Mouse (Mus musculus): ENCODE data around the gene Nlgn1. TPM values are rescaled to one million over a fixed set of nuclear protein-coding genes. Genes with fewer than 3 reads are reported as not detected.
A peak's percentile ranks its signal among the peaks of the same experiment; 100 is the strongest.

The Nlgn1 gene
- polyA plus RNA-seq, 1 experiment from 2014 or later: 3.2 TPM

- Histone ChIP-seq H3K4me1 (ENCODE audit: control insufficient read depth, insufficient read depth, low read length) (no peaks in the 10 kb centered on the region), H3K4me3 (ENCODE audit: low read depth, low read length) (no peak overlapping the region), H3K4me2 (ENCODE audit: low read depth, low read length) (no peak overlapping the region), H3K36me3 (ENCODE audit: control insufficient read depth, insufficient read depth, low read length) (no peaks in the 10 kb centered on the region), H3K27ac (replicated peaks; ENCODE audit: low read depth, low read length) (no peak overlapping the region), H3K9me3 (ENCODE audit: control insufficient read depth, low read length) (peaks cover 4% of the 10 kb centered on the region; the same call in 1 of the 2 replicates), H3K27me3 (replicated peaks; ENCODE audit: control insufficient read depth, insufficient read depth, low read length) (no peaks in the 10 kb centered on the region), H3K9ac (ENCODE audit: low read depth, low read length) (no peak overlapping the region)
- DNase-seq (ENCODE audit: low spot score): no peak
- no peak for ATAC-seq (ENCODE audit: low read depth)
Observed at GRCm38 (mm10) chr3:25897456-25897855, 434.8 kb downstream of the Nlgn1 start.

DNA sequence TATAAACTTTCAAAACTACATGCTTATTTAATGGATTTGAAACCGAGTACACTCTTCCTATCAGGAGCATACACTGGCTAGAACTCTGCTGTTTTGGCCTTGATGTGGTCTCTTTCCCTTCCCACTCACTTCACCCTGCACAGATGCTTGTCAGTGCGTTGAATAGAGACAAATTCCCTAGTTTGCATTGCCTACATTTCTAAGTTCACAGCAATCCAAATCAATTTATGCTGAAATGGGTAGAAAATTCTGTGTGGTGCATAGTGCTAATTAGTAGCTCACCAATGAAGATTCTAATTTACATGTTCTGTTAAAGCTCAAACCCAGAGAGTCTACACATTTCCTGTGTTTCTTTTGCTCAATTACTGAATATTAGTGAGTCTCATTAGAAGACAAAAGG, 447.5 kb downstream of the Nlgn1 start:
- Histone ChIP-seq H3K27ac (replicated peaks; ENCODE audit: low read depth, low read length) (no peak overlapping the region), H3K4me3 (ENCODE audit: low read depth, low read length) (no peak overlapping the region), H3K9ac (ENCODE audit: low read depth, low read length) (no peak overlapping the region), H3K9me3 (ENCODE audit: control insufficient read depth, low read length) (no peaks in the 10 kb centered on the region), H3K4me1 (ENCODE audit: control insufficient read depth, insufficient read depth, low read length) (no peaks in the 10 kb centered on the region), H3K4me2 (ENCODE audit: low read depth, low read length) (no peak overlapping the region), H3K27me3 (replicated peaks; ENCODE audit: control insufficient read depth, insufficient read depth, low read length) (no peaks in the 10 kb centered on the region), H3K36me3 (ENCODE audit: control insufficient read depth, insufficient read depth, low read length) (no peaks in the 10 kb centered on the region)
- WGBS: 71% methylated on average over 2 of the region's 2 CpGs
- DNase-seq (ENCODE audit: low spot score) (no peak), ATAC-seq (ENCODE audit: low read depth) (no peak)

- no peak for DNase-seq (ENCODE audit: low spot score)
- H3K9me3 ChIP-seq (ENCODE audit: control insufficient read depth, low read length): no peaks in the 10 kb centered on the region
Observed at GRCm38 (mm10) chr3:25869161-25869560, 463.1 kb downstream of the Nlgn1 start.

GRCm38 (mm10) chr3:25858384-25858783, 473.9 kb downstream of the Nlgn1 start:
- ATAC-seq (ENCODE audit: low read depth): no peak
- Histone ChIP-seq H3K4me2 (ENCODE audit: low read depth, low read length) (no peak overlapping the region), H3K9ac (ENCODE audit: low read depth, low read length) (no peak overlapping the region), H3K27me3 (replicated peaks; ENCODE audit: control insufficient read depth, insufficient read depth, low read length) (no peaks in the 10 kb centered on the region), H3K27ac (replicated peaks; ENCODE audit: low read depth, low read length) (no peak overlapping the region), H3K4me1 (ENCODE audit: control insufficient read depth, insufficient read depth, low read length) (no peaks in the 10 kb centered on the region), H3K36me3 (ENCODE audit: control insufficient read depth, insufficient read depth, low read length) (no peaks in the 10 kb centered on the region), H3K9me3 (ENCODE audit: control insufficient read depth, low read length) (no peaks in the 10 kb centered on the region), H3K4me3 (ENCODE audit: low read depth, low read length) (no peak overlapping the region)
- DNase-seq (ENCODE audit: low spot score): no peak

More at GRCm38 (mm10) chr3:25869161-25869560, 463.1 kb downstream of the Nlgn1 start:
- H3K4me2 ChIP-seq (ENCODE audit: low read depth, low read length): no peak overlapping the region
- no peak overlapping the region for H3K4me3 ChIP-seq (ENCODE audit: low read depth, low read length)
- no peak overlapping the region for H3K9ac ChIP-seq (ENCODE audit: low read depth, low read length)
- H3K27me3 ChIP-seq (replicated peaks; ENCODE audit: control insufficient read depth, insufficient read depth, low read length): no peaks in the 10 kb centered on the region
- no peaks in the 10 kb centered on the region for H3K36me3 ChIP-seq (ENCODE audit: control insufficient read depth, insufficient read depth, low read length)
- H3K4me1 ChIP-seq (ENCODE audit: control insufficient read depth, insufficient read depth, low read length): no peaks in the 10 kb centered on the region
- no peak for ATAC-seq (ENCODE audit: low read depth)
- H3K27ac ChIP-seq (replicated peaks; ENCODE audit: low read depth, low read length): no peak overlapping the region

DNA sequence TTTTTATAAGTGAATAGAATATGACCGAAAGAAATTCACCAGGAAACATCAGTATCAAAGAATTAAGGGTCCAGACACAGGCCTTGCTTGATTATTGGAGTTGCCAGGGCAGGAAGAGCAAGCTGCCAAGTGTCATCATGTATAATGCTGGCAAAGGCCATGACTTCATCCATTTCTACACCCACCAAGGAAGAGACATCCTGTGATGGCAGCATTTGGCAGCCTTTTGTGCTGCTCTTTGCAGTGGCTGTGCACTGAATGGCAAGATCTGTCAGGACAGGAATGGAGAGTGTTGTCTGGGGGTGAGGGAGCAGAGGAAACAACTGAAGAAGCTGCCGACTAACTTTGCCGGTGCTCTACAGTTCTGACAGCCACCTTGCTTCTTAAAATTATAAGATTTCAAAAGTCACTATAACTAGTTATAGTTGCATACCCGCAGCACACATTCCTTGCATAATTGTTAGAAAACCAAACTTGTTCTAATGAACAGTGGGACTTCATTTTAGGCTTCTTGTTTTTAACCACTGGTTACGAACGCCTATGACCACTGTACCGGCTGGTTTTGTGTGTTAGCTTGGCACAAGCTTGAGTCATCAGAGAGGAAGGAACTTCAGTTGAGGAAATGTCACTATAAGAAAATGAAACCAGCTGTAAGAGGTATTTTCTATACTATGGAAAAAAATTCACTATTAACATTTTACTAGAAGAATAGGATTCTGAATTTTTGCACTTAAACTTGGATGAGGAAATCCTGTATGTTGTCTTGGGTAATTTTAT, 487.4 kb downstream of the Nlgn1 start:
- 73% methylated on average over 7 of the region's 7 CpGs for WGBS
- no peaks in the 10 kb centered on the region for H3K9me3 ChIP-seq (ENCODE audit: control insufficient read depth, low read length)
- H3K27ac ChIP-seq (replicated peaks; ENCODE audit: low read depth, low read length): no peak overlapping the region
- no peak for ATAC-seq (ENCODE audit: low read depth)
- H3K4me3 ChIP-seq (ENCODE audit: low read depth, low read length): no peak overlapping the region
- H3K4me2 ChIP-seq (ENCODE audit: low read depth, low read length): no peak overlapping the region
- H3K27me3 ChIP-seq (replicated peaks; ENCODE audit: control insufficient read depth, insufficient read depth, low read length): no peaks in the 10 kb centered on the region
- no peaks in the 10 kb centered on the region for H3K36me3 ChIP-seq (ENCODE audit: control insufficient read depth, insufficient read depth, low read length)
- DNase-seq (ENCODE audit: low spot score): no peak
- no peak overlapping the region for H3K9ac ChIP-seq (ENCODE audit: low read depth, low read length)
- no peaks in the 10 kb centered on the region for H3K4me1 ChIP-seq (ENCODE audit: control insufficient read depth, insufficient read depth, low read length)

DNA sequence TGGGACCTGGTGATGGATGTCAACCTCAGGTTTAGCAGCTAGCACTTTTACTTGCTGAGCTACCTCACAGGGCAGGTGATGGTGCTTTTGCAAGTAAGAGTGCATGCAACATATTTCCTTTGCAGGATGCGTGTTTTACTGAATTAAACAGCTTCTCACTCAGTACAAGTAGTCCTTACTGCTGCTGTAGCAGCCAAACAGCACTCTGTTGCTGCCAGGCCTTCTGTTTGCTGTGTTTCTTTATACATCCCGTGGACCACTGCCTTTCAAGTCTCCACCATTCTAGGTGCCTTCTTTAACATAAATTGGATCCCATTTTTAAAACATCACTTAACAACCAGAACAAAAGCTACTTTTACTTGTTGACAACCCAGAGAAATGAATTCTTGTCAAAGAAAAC, 502.0 kb downstream of the Nlgn1 start:
- Histone ChIP-seq H3K27ac (replicated peaks; ENCODE audit: low read depth, low read length) (no peak overlapping the region), H3K4me2 (ENCODE audit: low read depth, low read length) (no peak overlapping the region), H3K4me1 (ENCODE audit: control insufficient read depth, insufficient read depth, low read length) (no peaks in the 10 kb centered on the region), H3K27me3 (replicated peaks; ENCODE audit: control insufficient read depth, insufficient read depth, low read length) (no peaks in the 10 kb centered on the region), H3K4me3 (ENCODE audit: low read depth, low read length) (no peak overlapping the region), H3K9me3 (ENCODE audit: control insufficient read depth, low read length) (no peaks in the 10 kb centered on the region), H3K36me3 (ENCODE audit: control insufficient read depth, insufficient read depth, low read length) (no peaks in the 10 kb centered on the region), H3K9ac (ENCODE audit: low read depth, low read length) (no peak overlapping the region)
- 77% methylated on average over 2 of the region's 2 CpGs for WGBS
- no peak for ATAC-seq (ENCODE audit: low read depth)
- no peak for DNase-seq (ENCODE audit: low spot score)

- Histone ChIP-seq H3K4me1 (ENCODE audit: control insufficient read depth, insufficient read depth, low read length) (no peaks in the 10 kb centered on the region), H3K4me3 (ENCODE audit: low read depth, low read length) (no peak overlapping the region), H3K9me3 (ENCODE audit: control insufficient read depth, low read length) (no peaks in the 10 kb centered on the region), H3K27me3 (replicated peaks; ENCODE audit: control insufficient read depth, insufficient read depth, low read length) (no peaks in the 10 kb centered on the region), H3K27ac (replicated peaks; ENCODE audit: low read depth, low read length) (no peak overlapping the region), H3K4me2 (ENCODE audit: low read depth, low read length) (no peak overlapping the region), H3K36me3 (ENCODE audit: control insufficient read depth, insufficient read depth, low read length) (no peaks in the 10 kb centered on the region), H3K9ac (ENCODE audit: low read depth, low read length) (no peak overlapping the region)
- DNase-seq (ENCODE audit: low spot score) (no peak), ATAC-seq (ENCODE audit: low read depth) (no peak)
- 86% methylated on average over 3 of the region's 3 CpGs for WGBS
Observed at GRCm38 (mm10) chr3:25813368-25813767, 518.9 kb downstream of the Nlgn1 start.

DNA sequence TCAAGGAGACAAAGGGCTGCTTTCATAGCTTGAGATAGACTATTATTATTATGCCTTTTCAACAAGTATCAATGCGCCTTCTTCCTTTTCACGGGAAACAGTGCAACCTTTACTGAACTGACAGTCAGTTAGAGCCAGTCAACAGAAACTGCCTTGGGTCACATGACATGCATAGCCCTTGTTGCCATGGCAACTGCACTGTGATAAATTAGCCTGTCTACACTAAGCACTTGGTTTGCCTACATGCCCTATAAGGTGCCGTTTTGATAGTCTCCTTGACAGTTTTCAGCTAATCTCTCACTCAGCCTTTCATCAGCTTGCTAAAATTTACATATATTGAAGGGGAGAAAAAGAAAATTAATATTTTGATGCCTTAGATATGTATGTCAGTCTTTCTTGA, 524.7 kb downstream of the Nlgn1 start:
- no peaks in the 10 kb centered on the region for H3K9me3 ChIP-seq (ENCODE audit: control insufficient read depth, low read length)
- no peak overlapping the region for H3K27ac ChIP-seq (replicated peaks; ENCODE audit: low read depth, low read length)
- H3K4me3 ChIP-seq (ENCODE audit: low read depth, low read length): no peak overlapping the region
- DNase-seq (ENCODE audit: low spot score) (peak; percentile 81), ATAC-seq (ENCODE audit: low read depth) (peak; percentile 71; the same call in 1 of the 2 replicates)
- no peaks in the 10 kb centered on the region for H3K36me3 ChIP-seq (ENCODE audit: control insufficient read depth, insufficient read depth, low read length)
- H3K4me1 ChIP-seq (ENCODE audit: control insufficient read depth, insufficient read depth, low read length): no peaks in the 10 kb centered on the region
- H3K9ac ChIP-seq (ENCODE audit: low read depth, low read length): no peak overlapping the region
- no peaks in the 10 kb centered on the region for H3K27me3 ChIP-seq (replicated peaks; ENCODE audit: control insufficient read depth, insufficient read depth, low read length)
- no peak overlapping the region for H3K4me2 ChIP-seq (ENCODE audit: low read depth, low read length)
- 40% methylated on average over 3 of the region's 3 CpGs for WGBS

DNA sequence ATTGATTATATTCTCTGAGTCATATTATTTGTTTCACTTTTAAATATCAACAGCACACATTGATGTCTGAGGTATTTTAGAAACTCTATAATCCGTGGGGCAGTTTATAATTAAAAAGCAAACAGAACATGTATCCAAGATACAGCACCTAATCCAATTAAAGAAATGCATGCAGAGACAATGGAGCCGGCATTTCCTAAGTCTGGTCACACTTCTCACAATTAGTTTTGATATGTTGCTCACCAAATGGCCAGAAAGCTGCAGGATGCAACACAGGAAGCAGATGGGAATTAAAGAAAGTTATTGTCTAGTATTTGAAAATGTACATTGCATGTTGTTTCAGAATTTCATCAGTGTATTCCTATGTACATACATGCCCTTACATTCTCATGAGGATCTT, 550.6 kb downstream of the Nlgn1 start:
- H3K27me3 ChIP-seq (replicated peaks; ENCODE audit: control insufficient read depth, insufficient read depth, low read length): no peaks in the 10 kb centered on the region
- DNase-seq (ENCODE audit: low spot score) (no peak), ATAC-seq (ENCODE audit: low read depth) (no peak)
- no peaks in the 10 kb centered on the region for H3K9me3 ChIP-seq (ENCODE audit: control insufficient read depth, low read length)
- no peaks in the 10 kb centered on the region for H3K4me1 ChIP-seq (ENCODE audit: control insufficient read depth, insufficient read depth, low read length)
- WGBS: 73% methylated on average over 2 of the region's 2 CpGs
- H3K36me3 ChIP-seq (ENCODE audit: control insufficient read depth, insufficient read depth, low read length): no peaks in the 10 kb centered on the region
- no peak overlapping the region for H3K4me2 ChIP-seq (ENCODE audit: low read depth, low read length)
- no peak overlapping the region for H3K4me3 ChIP-seq (ENCODE audit: low read depth, low read length)
- H3K9ac ChIP-seq (ENCODE audit: low read depth, low read length): no peak overlapping the region
- no peak overlapping the region for H3K27ac ChIP-seq (replicated peaks; ENCODE audit: low read depth, low read length)

All from embryonic facial prominence, embryonic 14.5 days (tissue).